Mouse (Mus musculus): Measurements from ENCODE around the gene Plekha6.

Gene Plekha6

DNA sequence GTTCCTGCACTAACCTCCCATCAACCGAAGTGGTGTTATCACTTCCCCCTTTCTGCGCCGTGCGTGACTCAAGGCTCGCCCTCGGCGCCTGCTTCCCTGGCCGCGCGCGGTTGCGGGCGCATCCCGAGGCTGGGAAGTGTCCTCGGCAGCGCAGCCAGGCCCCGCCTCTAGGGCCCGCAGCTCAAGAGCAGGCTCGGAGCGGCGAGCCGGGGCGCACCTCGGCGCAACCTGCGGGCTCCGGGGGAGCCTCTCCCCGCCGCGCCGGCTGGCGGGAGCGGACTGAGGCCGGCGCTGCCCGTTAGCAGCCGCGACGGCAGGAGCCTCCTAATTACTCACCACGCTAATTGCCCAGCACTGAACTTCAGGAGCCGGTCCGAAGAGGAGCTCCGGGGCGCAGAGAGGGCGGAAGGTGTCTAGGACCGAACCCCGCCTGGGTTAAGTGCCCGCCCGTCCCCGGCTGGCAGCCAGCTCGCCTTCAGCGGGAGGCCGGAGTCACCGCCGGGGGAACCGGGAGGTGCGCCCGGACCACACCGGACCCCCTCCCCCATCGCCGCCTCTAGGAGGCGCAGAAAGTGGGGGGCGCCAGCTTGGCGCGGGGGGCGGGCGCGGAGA, at the start of gene Plekha6:
TSS of gene Plekha6 (plus strand) at position 391 of the 612 bp plus-strand sequence.
- DNase-seq (ENCODE audit: low read depth) = no peak

GRCm38 (mm10) chr1:133116108-133116507, 47.9 kb upstream of the Plekha6 start:
- DNase-seq (ENCODE audit: low read depth) = no peak

DNA sequence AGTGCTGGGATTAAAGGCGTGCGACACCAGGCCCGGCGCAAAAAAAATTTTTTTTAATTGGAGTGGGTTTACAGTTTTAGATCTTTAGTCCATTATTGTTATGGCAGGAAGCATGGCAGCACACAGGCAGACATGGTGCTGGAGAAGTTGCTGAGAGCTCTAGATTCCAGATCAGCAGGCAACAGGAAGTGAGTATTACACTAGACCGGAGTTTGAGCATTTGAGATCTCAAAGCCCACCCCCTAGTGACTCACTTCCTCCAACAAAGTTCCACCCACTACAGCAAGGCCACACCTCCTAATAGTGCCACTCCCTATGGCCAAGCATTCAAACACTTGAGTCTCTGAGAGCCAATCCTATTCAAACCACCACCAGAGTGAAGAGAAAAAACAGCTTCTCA, 45.9 kb upstream of the Plekha6 start:
- no peak for DNase-seq (ENCODE audit: low read depth)

- no peak for DNase-seq (ENCODE audit: low read depth)
Measured at GRCm38 (mm10) chr1:133118844-133119243, 45.2 kb upstream of the Plekha6 start.

DNA sequence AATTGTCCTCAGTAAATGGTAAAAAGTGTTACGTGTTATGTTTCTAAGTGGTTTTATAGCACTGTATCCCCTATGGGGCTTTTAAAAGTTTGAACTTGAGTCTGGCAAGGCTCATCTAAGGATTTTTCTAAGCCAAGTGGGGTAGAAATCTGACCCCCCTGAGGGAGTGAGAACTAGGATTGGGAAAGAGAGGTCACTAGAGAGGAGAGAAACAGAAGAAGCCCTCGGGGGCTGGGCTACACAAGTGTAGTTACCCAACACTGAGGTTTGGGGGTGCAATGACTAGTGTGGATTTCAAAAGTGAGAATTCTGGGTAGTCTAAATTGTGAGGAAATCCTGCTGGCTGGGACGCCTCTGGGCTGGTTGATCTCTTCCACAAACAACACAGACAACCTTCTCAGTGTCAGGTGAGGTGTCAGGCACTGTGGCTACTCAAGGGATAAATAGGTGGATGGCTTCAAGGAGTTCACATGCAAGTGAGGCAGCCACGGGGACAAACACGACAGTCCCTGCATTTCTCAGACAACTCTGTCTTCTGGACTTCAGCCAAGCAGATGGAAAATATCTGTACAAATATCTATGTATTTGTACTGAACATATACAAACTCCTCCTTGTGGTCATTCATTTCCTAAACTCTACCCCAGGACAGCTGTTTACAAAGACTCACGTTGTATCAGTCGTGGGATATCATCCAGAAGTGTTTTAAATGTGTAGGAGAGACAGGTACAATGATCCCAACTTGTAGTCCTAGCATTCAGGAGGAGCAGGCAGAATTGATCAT, 43.9 kb upstream of the Plekha6 start:
- no peak for DNase-seq (ENCODE audit: low read depth)

- no peak for DNase-seq (ENCODE audit: low read depth)
Measured at GRCm38 (mm10) chr1:133121246-133121645, 42.8 kb upstream of the Plekha6 start.

DNA sequence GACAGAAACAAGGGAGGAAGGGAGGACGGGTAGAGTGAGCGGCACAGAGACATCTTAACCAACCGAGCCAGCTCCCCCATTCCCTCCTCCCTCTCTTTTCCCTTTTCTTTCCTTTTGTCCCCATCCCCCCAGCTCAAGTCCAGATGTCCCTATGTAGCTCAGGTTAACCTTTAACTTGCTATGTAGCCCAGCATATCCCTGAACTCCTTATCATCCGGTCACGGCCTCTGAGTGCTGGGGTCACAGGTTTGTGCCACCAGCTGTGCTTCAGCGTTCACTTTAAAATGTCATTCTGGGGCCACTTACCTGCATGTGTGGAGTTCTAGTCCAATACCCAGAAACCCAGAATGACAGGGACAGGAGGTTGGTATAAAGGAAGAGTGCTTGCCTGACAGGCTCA, 39.9 kb upstream of the Plekha6 start:
- DNase-seq (ENCODE audit: low read depth) = no peak

DNA sequence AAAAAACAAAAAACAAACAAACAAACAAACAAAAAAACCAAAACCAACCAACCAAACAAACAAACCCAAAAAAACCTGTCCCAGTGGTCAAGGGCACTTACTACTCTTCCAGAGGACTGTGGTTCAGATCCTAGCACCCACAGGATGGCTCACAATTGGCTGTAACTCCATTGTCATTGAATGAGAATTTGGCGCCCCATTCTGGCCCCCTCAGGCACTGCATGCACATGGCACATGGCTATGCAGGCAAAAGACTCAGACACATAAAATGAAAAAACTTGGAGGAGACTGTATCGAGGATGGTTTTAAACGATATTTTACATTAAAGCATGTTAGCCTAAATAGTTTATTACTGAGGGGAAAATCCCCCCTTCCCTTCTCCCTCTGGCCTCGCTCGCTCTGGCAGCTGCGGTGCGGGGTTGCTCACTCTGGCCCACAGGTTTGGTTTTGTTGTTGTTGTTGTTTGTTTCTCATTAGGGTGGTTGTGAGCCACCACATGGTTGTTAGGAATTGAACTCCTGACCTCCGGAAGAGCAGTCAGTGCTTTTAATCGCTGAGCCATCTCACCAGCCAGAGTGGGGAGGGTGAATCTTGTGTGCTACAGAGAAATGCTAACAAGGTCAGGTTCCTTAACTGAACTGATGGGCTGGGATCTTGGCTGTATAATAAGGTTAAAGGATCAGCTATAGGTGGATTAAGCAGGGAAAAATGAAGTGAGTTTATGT, 38.2 kb upstream of the Plekha6 start:
- DNase-seq (ENCODE audit: low read depth) = no peak

DNA sequence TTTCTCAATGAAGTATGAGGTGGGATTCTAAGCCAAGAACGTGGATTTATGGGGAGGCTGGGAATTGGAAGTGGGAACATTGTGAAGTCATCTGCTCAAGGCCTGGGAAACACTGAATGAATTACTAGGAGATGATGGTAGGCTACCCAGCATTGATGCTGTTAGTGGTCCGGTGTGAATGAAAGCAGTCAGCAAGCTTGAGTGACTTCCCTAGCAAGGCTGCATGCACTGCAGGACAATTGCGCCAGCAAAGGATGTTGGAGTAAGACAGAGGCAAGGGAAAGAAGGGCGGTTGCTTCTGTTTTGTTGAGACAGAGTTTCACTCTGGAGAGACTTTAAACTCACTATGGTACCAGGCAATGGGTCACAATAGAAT, 37.7 kb upstream of the Plekha6 start:
- DNase-seq (ENCODE audit: low read depth) = no peak

DNA sequence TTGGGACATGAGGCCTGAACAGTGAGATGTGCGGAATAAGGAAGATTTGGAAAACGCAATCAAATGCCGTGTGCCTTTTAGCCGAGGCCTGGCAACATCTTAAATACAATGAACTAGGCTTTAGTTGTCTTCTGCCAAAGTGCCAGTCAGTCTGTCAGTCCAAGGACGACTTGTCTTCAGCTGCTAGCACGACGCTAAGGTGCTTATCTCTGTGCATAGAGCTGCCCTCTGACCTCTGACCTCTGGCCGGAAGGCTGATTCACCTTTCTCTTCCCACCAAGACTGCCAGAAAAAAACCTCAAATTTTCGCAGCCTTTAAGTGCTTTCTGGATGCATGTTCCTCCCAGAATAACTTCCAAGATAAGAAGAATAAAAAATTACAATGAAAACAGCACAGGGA, 36.7 kb upstream of the Plekha6 start:
- DNase-seq (ENCODE audit: low read depth) = no peak

DNA sequence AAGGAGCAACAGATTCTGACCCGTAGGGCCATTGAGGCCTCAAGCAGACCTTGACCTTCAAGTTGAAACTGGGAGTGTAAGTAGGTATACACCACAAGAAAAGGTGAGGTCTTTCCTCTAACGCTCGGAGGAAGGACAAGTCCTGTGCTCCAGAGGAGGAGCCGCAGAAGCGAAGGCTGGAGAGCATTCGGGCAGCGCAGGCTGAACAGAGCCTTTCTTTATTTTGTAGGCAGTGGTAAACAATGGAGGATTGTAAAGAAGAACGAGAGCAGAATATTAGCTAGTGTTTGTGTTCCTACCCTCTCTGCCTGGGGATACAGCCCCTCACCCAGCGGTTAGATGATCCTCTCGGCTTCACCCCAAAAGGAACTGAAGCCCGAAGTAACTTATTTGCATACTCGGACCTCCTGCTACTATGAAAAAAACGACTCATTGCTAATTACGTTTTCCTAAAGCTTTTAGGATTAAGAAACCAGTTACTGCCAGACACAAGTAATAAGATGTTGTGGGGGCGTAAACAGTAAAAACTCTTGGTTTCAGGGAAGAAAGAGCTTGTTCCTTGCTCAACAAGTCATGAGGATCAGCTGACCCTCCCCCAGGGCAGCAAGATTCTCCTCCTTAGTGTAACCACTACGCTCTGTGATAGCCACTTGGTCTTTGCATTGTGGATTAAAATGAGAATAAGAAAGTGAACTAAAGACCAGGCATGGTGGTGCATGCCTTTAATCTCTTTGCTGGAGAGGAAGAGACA, 34.4 kb upstream of the Plekha6 start:
- no peak for DNase-seq (ENCODE audit: low read depth)

DNA sequence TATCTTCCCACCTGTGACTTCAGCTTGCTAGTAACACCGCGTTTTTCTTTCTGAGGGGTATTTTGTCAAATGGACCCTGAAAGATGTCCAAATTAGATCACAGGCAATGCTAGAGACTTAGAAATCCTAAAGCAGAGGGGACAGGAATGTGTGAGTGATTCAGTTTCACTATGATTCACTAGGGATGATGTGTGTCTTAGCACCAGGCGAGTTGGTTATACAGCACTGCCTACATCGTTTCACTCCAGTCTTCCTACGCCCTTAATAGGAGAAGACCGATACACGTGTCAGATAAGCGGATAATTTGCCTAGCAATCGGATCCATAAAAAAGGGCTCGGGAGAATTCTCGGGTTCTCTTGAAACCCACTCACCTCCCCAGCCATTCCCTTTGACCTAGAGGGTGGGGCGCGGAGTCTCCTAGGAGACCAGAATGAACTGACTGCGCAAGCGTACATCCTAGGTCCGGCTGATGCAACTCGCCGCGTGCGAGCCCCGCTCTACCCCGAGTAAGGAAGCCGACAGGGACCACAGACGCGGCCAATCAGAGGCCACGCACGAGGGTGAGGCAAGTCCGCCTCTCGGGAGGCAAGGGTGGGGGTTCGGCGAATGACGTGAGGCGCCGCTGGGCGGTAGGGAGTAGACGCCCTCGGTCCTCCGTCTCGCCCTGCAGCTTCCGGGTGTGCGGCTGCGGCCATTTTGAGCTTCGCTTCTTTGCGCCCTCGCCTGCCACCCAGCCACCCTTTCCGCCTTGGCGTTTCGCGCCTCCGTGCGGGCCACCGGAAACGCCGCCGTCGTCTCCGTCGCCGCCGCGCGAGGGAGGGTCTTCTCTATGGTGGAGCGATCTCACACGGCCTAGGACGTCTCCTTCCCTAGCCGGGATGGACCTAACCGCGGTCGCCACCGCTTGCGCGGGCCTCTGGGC, 33.1 kb upstream of the Plekha6 start, which contains the start of gene Ppp1r15b:
TSS of gene Ppp1r15b (plus strand) at position 506 of the 923 bp plus-strand sequence.
- DNase-seq (ENCODE audit: low read depth) = peak; percentile 93

DNA sequence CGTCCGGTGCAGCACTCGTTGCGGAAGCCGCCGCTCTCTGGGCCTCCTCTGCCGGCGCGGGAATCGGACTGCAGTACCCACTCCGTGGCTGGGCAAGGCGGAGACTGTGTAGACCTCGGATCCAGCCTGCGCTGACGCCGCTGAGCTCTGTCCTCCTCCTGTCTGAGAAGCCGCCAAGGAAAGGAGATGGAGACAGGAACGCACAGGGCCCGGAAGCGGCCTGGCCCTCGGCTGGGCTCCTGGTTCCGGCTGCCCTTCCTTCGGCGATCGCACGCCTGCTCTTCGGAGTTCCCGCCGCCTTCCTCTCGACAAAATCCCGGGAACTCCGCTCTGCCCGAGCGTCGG, 32.5 kb upstream of the Plekha6 start:
- DNase-seq (ENCODE audit: low read depth) = no peak

DNA sequence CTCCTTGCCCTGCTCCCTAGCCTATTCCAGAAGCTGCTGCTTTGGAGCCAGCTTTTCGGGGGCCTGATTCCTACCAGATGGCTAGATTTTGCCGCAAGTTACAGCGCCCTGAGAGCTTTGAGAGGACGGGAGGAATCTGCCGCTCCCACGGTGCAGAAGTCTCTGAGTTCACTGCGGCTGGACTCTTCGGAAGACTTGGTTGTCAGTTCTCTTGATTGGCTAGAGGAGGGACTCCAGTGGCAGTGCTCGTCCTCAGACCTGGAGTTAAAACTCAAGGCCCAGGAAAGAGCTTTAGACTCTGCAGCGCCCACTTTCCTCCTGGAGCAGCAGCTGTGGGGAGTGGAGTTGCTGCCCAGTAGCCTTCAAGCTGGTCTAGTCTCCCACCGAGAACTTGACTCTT, 32.1 kb upstream of the Plekha6 start:
- DNase-seq (ENCODE audit: low read depth) = no peak

GRCm38 (mm10) chr1:133132388-133133326, 31.4 kb upstream of the Plekha6 start:
- DNase-seq (ENCODE audit: low read depth) = no peak

- DNase-seq (ENCODE audit: low read depth) = no peak
Measured at GRCm38 (mm10) chr1:133133425-133133824, 30.6 kb upstream of the Plekha6 start.

- no peak for DNase-seq (ENCODE audit: low read depth)
Measured at GRCm38 (mm10) chr1:133134071-133134470, 29.9 kb upstream of the Plekha6 start.

DNA sequence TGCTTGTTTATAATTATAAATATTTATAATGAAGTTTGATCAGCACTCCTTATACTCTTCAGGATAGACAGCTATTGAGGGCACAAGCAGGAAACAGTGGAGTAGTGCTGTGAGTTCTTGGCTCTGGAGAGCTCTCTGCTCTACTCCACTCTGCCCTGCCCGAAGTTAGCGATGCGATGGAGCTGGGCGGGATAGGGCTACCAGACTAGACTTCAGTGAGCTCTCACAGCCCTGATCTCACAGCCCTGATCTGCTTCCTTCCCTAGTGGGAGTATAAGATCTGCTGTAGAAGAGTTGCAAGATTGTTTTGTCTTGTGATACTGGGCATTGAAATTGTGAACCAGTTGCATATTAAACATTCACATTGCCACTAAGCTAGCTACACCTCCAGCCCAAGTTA, 29.1 kb upstream of the Plekha6 start:
- DNase-seq (ENCODE audit: low read depth) = no peak

- no peak for DNase-seq (ENCODE audit: low read depth)
Measured at GRCm38 (mm10) chr1:133135808-133136207, 28.2 kb upstream of the Plekha6 start.

DNA sequence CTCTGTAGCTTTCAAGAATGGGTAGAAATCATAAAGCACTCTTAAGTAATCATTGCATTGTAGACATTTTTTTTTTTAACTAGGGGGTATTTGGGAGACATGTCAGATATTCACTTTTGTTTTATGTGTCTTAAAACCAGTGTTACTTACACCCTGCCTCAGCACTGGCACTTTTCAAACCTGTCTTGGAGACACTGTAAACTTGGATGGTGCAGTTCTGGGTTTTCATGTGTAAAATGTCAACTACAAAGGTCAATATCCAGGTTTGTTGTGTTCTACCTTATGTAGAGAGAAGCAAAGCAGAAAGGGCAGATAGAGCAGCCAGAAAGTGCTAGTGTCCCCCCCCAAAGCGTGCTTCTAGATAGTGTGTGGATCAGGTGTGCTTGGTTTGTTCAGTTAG, 25.6 kb upstream of the Plekha6 start:
- no peak for DNase-seq (ENCODE audit: low read depth)

Measured in c-Kit-positive CD71-negative TER-119-negative erythroid progenitor cells, embryonic 14.5 days (primary cell).